Mouse (Mus musculus): ENCODE measurements at regions not wholly inside any gene's neighbourhood (a gene's known extent, or its start where the extent isn't known, plus 50 kb on each side); places are given as distances from the start of the nearest gene placed in this dataset.

- DNase-seq, result no peak
These were observed 135.1 kb upstream of the Noct start for GRCm38 (mm10) chr3:51089036-51089669.

GRCm38 (mm10) chr3:51091478-51091877, 132.8 kb upstream of the Noct start:
- DNase-seq, result peak; percentile 9

GRCm38 (mm10) chr3:51092079-51093028, 131.9 kb upstream of the Noct start:
- peak; percentile 13 for DNase-seq

DNA sequence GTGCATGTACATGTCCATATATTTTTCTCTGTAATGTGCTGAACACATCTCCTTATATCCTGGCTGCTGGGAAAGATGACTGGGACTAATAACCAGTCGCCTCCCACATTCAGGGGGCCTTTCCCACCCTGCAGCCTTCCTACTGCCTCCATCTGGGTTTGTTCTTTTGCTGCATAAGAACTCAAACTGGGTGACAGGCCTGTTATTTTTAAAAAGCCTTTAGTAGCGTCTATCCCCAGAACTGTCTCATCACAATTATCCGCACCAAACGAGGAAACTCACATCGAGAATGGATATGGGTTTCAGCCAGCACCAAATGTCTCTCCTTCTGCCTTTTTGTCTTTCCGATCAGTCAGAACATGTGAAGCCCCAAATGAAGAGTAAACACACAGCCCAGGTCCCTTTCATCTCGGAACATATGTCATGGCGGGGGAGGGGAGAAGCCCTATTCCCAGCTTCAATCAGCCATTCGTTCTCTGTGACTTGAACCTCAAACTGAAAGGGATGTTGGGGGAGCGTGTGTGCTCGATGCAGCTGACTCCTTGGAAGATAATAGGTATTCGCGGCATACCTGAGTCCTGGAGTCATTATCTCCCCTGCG, 128.3 kb upstream of the Noct start:
- no peak for DNase-seq

DNA sequence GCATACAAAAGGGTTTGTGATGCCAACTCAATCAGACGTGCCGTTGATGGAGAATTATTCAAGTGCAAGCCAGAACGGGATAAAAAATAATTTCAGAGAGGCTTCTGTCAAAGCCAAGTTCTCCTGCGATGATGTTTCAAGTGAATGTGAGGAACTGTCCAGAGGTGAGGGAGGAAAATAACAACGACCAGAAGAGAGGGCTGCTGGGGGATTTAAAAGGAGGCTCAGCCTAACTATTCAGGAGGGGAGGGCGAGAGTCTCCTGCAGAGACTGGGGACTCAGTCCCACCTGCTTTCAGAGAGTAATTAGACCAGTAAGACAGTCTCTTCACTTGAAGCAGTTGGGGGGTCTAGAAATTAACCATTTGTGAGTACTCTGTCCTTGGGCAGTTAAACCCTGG, 127.7 kb upstream of the Noct start:
- no peak for DNase-seq

- no peak for DNase-seq
These were observed 126.9 kb upstream of the Noct start for GRCm38 (mm10) chr3:51097362-51097761.

DNA sequence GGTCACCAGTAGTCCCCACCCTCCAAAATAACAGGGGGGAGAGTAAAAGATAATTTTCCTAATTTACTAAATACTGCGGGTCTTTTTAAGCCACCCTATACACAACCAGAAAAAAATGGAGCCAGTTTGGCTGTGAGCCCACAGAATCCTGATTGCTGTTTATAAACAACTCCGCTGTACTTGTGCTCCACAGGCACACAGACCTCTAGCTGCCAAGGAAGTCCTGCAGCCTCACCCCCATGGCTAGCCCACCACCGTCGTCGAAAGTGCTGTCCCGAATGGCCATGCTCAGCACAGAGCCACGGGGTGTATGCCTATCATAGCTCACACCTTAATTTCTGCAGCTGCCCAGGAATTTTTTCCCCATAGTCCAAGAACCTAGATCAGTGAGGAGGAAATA, 124.3 kb upstream of the Noct start:
- no peak for DNase-seq

DNA sequence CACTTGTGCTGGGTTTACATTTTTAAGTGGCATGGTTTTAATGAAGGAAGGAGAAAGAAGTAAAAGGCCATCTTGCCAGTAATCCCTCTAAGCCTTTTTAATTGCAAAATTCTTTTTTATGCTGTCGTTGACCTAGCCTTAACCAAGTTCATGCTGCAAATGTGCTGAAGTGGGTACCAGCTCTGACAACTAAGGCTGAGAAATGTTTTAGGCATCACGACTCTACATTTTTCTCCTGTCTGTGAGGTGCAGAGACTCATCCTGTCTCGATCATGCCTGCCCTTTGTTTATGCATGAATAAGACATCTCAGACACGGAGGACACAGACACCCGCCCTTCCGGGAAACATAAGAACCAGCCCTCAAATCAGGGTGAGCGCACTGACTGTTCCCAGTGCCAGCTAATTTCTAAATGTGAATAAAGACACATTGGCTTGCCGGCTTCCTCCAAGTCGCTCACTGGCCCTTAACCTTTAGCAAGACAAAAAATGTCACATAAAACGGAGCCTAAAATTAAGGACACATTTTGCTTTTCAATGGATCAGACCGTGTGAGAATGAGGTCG, 115.5 kb upstream of the Noct start:
- no peak for DNase-seq

DNA sequence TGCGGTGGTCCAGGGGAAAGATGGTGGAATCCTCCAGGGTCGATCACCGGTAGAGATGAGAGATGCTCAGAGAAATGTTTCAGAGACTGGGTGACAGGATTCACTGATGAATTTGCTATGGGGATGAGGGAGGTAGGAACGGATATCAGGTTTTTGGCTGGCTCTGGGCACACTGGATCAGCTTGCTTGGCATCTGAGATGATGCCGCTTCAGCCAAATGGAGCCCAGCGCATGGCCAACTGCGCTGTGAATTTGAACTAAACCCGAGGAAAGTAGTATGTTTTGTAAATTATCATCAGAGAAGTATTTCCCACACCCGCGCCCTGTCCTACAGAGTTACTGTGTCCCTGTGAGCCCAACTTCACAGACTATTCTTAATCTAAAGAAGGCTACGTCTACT, 113.0 kb upstream of the Noct start:
- DNase-seq, result no peak

- no peak for DNase-seq
These were observed 111.9 kb upstream of the Noct start for GRCm38 (mm10) chr3:51112351-51112750.

GRCm38 (mm10) chr3:51115921-51116320, 108.3 kb upstream of the Noct start:
- DNase-seq, result no peak

DNA sequence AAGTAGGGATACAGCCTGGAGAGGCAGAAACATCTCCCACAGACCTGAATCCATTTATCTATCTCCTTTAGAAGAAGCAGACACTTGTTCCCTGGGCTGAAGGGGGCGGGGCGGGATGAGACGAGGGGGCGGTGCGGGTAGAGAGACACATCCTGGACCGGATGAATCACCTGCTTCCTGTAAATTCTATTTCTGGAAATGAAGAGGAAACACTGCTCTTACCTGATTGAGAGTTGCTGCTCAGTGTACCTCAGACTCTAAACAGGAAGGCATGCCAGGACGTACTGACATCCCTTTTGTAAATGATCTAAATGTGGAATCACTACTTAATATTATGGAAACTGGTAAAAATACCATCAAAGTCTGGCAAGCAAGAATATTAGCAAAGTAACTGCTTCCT, 105.5 kb upstream of the Noct start:
- DNase-seq, result peak; percentile 46

GRCm38 (mm10) chr3:51120522-51120921, 103.7 kb upstream of the Noct start:
- DNase-seq, result no peak

- peak; percentile 74 for DNase-seq
These were observed 102.3 kb upstream of the Noct start for GRCm38 (mm10) chr3:51121703-51122540.

GRCm38 (mm10) chr3:51122541-51122935, 101.7 kb upstream of the Noct start:
- DNase-seq, result no peak

DNA sequence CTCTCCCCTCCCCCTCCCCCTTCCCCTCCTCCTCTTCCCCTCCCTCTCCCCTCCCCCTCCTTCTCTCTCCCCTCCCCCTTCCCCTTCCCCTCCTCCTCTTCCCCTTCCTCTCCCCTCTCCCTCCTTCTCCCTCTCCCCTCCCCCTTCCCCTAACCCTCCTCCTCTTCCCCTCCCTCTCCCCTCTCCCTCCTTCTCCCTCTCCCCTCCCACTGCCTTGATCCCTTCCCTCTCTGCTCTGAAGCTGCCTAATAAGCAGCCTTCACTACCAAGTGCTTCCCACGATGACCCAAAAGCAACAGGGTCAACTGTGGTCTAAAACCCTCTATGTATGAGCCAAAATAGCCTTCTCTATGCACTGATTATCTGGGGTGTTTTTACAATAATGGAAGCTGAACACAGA, 96.4 kb upstream of the Noct start:
- no peak for DNase-seq

GRCm38 (mm10) chr3:51128491-51129155, 95.6 kb upstream of the Noct start:
- no peak for DNase-seq

GRCm38 (mm10) chr3:51130709-51131108, 93.5 kb upstream of the Noct start:
- peak; percentile 25 for DNase-seq

DNA sequence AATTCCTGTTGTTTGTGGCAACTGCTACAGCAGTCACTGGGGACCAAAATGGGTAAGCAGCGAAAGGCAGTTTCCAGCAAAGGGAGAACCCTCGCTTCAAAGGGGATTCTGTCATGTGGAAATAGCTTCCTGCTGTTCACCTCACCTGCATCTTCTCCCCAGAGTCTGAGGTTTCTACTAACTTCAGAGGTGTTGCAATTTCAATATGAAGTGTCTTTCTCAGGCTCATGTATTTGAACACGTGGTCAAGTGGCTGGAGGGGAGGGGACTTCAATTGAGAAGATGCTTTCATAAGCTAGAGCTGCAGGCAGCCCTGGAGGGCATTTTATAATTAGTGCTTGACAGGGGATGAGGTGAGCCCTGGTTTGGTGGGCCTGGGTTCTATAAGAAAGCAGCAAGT, 92.9 kb upstream of the Noct start:
- no peak for DNase-seq

GRCm38 (mm10) chr3:51132736-51133135, 91.5 kb upstream of the Noct start:
- no peak for DNase-seq

GRCm38 (mm10) chr3:51135581-51135980, 88.7 kb upstream of the Noct start:
- no peak for DNase-seq
